Comparison of ENCODE assay signal across 16 mouse cellular contexts in genomic region chr2:17212566-17212965, GRCm38 (mm10).
"Had no signal": no experiment of that assay in that cellular context is flagged by ENCODE, and none has a peak within 500 bp of the region (broad histone marks: within the 10 kb centered on the region; RNA-seq: fewer than 3 reads in every experiment).

No protein-coding gene starts in this region.

- H3K4me2 ChIP-seq: liver, embryonic 13.5 days; neural tube, embryonic 12.5 days; neural tube, embryonic 15.5 days had no signal

- H3K4me3 ChIP-seq: layer of hippocampus, adult 2 months; liver, embryonic 13.5 days; megakaryocyte, embryonic 14.5 days; midbrain, embryonic 10.5 days; neural tube, embryonic 12.5 days; neural tube, embryonic 15.5 days had no signal

- H3K27me3 ChIP-seq: liver, embryonic 13.5 days; megakaryocyte, embryonic 14.5 days; neural tube, embryonic 12.5 days; neural tube, embryonic 15.5 days had no signal

- DNase-seq: kidney, adult 2 months; kidney, postnatal 25 days; layer of hippocampus, adult 9-11 months; liver, embryonic 13.5 days; lung, adult 2 months; lung, postnatal 14 days; midbrain, embryonic 14.5 days; right cerebral cortex, postnatal 25 days; thymus, adult 18-20 months; thymus, postnatal 36 days had no signal

- H3K9me3 ChIP-seq: liver, embryonic 13.5 days; megakaryocyte, embryonic 14.5 days; midbrain, embryonic 10.5 days; neural tube, embryonic 12.5 days; neural tube, embryonic 15.5 days had no signal

- H3K36me3 ChIP-seq: liver, embryonic 13.5 days; midbrain, embryonic 10.5 days; neural tube, embryonic 12.5 days; neural tube, embryonic 15.5 days had no signal

- H3K9ac ChIP-seq: liver, embryonic 13.5 days; neural tube, embryonic 12.5 days; neural tube, embryonic 15.5 days had no signal

- H3K27ac ChIP-seq: kidney, postnatal 0 days; layer of hippocampus, adult 2 months; liver, embryonic 13.5 days; midbrain, embryonic 10.5 days; neural tube, embryonic 12.5 days; neural tube, embryonic 15.5 days had no signal

- H3K4me1 ChIP-seq: liver, embryonic 13.5 days; megakaryocyte, embryonic 14.5 days; midbrain, embryonic 10.5 days; neural tube, embryonic 12.5 days; neural tube, embryonic 15.5 days had no signal
